Mouse (Mus musculus): Measurements from ENCODE around the gene Mrpl38.
"Not testable (repeated sequence)": the region's sequence is repeated elsewhere in the genome, so short reads cannot be mapped to it uniquely, and the experiment has no call there.

The Mrpl38 gene

GRCm38 (mm10) chr11:116145481-116146293, 7.0 kb upstream of the Mrpl38 start:
- in situ Hi-C loops (cut with MboI, MseI), result loop anchor here (10.0 kb wide), 1 partner anchor 309 kb away; no protein-coding TSS in a partner anchor

DNA sequence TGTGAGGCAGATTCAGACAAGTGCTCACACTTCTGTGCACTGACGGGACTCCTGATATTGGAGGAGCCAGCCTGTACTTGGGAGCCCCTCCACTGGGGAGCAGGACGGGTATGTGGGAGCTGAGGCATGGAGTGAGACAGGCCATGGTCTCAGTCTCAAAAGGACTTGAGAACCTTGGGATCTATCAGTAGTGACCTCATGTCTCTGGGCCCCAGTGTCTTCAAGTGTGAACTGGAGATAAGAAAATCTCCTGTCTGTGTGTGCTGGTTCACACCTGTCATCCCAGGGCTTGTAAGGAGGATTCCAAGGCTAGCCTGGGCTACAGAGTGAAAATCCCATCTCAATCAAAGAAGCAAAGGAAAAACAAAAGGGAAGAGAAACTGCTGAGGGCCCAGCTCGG, 4.8 kb upstream of the Mrpl38 start:
- in situ Hi-C loops (cut with MboI, MseI), result loop anchor here (10.0 kb wide), 1 partner anchor 311 kb away; no protein-coding TSS in a partner anchor

GRCm38 (mm10) chr11:116142211-116142991, 3.7 kb upstream of the Mrpl38 start:
- in situ Hi-C loops (cut with MboI, MseI), result loop anchor here (10.0 kb wide), 1 partner anchor 312 kb away; no protein-coding TSS in a partner anchor

DNA sequence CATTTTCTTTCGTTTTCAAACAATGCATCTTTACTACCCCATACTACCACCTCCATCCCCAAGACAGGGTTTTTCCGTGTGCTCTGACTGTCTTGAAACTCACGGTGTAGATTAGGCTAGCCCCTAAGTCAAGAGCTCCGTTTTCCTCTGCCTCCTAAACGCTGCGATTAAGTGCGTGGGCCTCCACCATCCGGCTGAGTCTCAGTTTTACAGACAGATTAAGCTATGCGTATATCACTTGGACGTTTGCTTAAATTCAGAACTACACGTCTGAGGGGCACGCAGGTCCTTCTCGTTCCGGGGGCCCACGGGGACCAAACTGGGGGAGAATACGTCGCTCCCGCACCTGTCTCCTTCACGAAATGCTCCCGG, 586 bp downstream of the Mrpl38 start:
- in situ Hi-C loops (cut with MboI, MseI), result no loop called here

- in situ Hi-C loops (cut with MboI, MseI), result loop anchor here (5.0 kb wide), 1 partner anchor 57 kb away; the partner anchor contains the start of gene Unc13d
These were observed 4.5 kb downstream of the Mrpl38 start for GRCm38 (mm10) chr11:116134171-116134570.

DNA sequence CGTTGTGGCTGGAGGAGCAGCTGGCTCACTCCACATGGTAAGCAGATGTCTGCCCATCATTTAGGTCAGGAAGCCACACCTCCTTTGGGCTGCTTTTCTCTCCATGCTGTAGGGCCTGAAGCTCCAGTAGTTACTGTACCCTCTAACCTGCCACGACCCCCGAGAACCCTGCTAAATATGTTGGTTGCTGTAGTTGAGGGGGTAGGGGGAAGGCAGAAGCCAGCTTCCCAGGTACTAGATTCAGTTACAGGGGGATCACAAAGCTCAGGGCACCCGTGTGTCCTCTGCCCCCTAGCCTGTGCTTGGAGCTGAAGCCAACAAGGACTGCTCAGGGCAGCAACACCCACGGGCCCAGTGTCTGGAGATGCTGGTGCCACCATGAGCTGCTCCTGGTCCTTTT, 5.2 kb downstream of the Mrpl38 start:
- in situ Hi-C loops (cut with MboI, MseI), result loop anchor here (5.0 kb wide), 1 partner anchor 56 kb away; the partner anchor contains the start of gene Unc13d

DNA sequence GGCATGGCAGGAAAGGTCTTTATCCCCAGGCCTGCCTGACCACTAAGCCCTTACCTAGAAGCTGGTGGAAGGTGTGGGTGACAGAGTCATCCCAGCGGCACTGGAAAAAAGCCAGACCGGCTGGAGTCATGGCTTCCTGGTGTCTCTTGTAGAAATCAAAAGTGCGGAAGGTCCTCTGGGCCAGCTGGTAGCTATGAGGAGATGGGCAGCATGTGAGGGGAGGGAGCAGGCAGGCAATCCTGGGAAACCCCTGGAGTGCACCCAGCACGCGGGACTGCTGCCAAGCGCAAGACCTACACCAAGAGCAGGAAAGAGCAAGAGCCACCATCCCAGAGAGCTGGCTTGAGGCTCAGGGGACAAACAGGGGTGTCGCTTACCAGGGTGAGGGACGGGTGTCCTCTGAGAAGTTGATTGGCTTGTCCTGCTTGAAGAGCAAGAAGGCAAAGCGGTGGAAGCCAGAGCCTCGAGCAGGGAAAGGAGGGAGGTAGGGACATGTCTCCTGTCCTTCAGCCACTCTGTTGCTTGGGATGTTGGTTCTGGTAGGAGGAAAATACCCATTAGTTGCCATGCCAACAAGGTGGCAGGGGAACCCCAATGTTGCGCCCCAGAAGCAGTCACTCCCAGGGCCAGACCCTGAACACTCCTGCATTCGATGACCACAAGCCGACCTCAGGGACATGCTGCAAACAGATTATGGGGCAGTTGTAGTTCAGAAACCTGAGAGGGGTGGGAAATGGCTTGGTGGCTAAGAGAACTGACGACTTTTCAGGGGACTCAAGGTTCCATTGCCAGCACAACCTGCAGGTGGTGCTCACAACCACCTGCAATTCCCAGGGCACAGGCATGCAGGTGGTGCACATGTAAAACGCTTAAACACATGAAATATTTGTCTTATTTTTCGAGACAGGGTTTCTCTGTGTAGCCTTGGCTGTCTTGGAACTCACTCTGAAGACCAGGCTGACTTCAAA, 6.0 kb downstream of the Mrpl38 start:
- in situ Hi-C loops (cut with MboI, MseI), result loop anchor here (5.0 kb wide), 1 partner anchor 55 kb away; the partner anchor contains the start of gene Unc13d

DNA sequence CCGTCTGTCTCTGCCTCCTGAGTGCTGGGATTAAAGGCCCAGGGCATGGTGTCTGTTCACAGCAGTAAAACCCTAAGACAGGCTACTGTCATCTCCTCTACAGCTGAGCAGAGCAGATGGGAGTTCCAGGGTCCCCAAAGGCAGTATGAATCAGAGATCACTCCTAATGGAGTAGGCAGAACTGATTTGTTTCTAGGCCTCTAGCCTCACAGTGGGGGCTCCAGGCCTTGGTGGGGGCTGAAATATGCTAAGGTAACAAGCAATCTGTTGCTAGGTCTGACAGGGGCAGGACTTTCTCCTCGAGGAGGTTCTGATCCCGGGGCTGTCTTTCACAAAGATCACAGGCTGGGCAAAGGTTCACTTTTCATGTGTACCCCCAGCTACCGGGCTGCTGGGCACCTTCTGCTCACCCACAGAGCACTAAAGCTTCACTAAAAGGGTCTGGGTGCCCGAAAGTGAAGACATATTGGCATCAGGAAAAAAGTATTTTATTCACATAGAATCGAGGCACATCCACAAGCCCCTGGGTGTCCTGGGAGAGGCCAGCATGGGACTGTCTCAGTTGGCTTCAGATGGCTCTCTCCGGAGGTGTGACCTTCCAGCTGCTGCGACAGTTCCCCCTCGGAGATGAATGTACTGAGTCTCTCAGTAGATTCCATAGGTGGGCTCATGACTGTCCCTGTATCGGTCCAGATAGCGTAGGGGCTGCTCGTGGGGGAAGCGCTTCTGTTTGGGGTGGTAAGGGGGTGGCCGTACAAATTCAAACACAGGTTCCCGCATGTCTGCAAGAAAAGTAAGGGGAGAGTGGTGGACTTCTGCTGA, 7.1 kb downstream of the Mrpl38 start:
- in situ Hi-C loops (cut with MboI, MseI), result loop anchor here (5.0 kb wide), 1 partner anchor 54 kb away; the partner anchor contains the start of gene Unc13d

DNA sequence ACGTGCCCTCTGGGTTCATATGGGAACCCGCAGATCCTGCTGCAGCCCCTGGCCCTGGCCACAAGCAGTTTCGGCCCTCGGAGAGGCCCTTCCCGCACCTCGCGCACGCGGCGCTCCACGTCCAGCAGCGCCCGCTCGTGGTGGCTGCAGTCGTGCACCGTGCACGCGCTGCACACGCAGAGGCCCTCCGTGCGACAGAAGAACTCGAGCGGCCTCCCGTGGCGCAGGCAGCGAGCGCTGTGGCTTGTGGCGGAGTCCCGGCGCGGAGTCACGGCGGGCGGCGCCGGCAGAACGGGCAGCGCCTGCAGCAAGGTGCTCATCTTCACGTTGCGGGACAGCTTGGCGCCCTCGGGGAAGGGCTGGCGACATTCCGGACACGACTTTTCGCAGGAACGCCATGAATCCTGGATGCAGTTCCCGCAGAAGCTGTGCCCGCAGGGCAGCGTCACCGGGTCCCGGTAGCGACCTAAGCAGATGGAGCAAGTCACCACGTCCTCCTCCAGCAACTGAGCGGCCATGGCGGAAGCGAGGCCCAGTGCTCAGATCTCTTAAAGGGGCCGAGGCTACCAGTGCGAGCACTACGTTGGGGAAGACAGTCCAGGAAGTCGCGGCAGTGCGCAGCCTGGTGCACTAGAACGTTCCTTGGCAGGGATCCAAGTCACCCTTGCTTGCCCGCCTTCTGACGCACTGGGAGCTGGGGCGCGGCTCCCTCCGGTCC, 8.0 kb downstream of the Mrpl38 start, which contains the start of gene Trim65:
TSS of gene Trim65 (minus strand) at position 641 of the 718 bp plus-strand sequence.
- in situ Hi-C loops (cut with MboI, MseI), result loop anchor here (5.0 kb wide), 1 partner anchor 53 kb away; the partner anchor contains the start of gene Unc13d

DNA sequence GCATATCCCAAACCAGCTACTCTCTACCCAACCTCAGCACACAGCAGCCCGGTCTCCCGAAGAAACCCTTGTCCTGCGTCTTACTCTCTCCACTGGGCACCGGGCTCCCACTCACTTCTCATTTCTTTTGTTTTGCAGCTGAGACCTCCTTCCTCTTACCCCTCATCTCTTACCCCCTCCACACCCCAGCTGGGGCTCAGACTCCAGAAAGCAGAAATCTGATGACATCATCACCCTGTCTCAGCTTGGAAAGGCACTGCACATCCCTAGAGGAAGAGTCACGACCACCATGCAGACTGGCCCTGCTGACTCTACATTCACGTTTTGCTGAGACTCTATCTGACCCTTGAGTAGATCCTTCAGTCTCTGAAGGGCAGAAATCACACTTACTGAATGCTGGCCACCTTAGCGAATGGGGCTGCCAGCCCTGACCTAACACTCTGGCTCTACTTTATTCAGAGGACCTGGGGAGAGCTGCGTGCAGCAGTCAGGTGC, 8.6 kb downstream of the Mrpl38 start:
- in situ Hi-C loops (cut with MboI, MseI), result loop anchor here (5.0 kb wide), 1 partner anchor 53 kb away; the partner anchor contains the start of gene Unc13d

GRCm38 (mm10) chr11:116129091-116129790, 9.4 kb downstream of the Mrpl38 start:
- in situ Hi-C loops (cut with MboI, MseI), result no loop called here

DNA sequence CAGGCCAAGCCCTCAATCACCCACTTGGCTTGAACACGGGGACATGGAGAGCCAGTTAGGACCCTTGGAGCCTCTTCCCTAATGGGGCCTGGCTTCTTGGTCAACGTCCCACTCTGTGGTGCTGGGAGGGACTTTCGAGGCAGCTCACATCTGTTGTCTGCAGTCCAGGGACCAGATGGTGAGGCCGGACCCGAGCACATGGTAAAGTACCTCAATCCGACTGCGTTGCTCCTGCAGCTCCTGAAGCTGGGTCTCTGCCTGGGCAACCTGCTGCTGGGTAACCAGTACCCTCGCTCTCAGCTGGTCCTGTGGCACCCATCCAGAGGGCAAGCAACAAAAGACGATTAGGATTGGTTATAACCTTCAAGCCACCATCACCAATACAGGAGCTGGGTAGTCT, 10.7 kb downstream of the Mrpl38 start:
- in situ Hi-C loops (cut with MboI, MseI), result no loop called here

GRCm38 (mm10) chr11:116127156-116127980, 11.3 kb downstream of the Mrpl38 start, which contains the start of gene Trim47:
Trim47 (minus strand) TSS chr11:116127210.
- in situ Hi-C loops (cut with MboI, MseI), result no loop called here

- in situ Hi-C loops (cut with MboI, MseI), result no loop called here
These were observed 12.4 kb downstream of the Mrpl38 start for GRCm38 (mm10) chr11:116126261-116126660.

GRCm38 (mm10) chr11:116121731-116122245, 16.9 kb downstream of the Mrpl38 start:
- in situ Hi-C loops (cut with MboI, MseI), result not testable (repeated sequence)

DNA sequence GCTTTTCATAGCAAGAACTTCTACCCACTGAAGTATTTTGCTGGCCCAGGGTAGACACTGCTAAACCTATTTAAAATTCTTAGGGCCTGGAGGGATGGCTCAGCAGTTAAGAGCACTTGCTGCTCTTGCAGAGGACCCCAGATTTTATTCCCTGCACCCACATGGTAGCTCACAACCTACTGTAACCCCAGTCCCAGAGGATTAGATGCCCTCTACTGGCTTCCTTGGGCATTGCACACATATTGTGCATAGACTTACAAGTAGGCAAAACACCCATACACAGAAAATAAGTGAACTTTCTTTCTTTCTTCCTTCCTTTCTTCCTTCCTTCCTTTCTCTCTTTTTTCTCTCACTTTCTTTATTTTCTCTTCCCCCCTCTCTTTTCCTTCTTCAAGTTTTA, 20.8 kb downstream of the Mrpl38 start:
- in situ Hi-C loops (cut with MboI, MseI), result loop anchor here (10.0 kb wide), 1 partner anchor 337 kb away; no protein-coding TSS in a partner anchor

- in situ Hi-C loops (cut with MboI, MseI), result loop anchor here (10.0 kb wide), 1 partner anchor 338 kb away; no protein-coding TSS in a partner anchor
These were observed 21.4 kb downstream of the Mrpl38 start for GRCm38 (mm10) chr11:116117241-116117640.

Data from T-helper 2 cell (primary cell).